Mouse (Mus musculus): ENCODE data around the gene Uba2. TPM values are rescaled to one million over a fixed set of nuclear protein-coding genes. Genes with fewer than 3 reads are reported as not detected.
"Not testable (repeated sequence)": the region's sequence is repeated elsewhere in the genome, so short reads cannot be mapped to it uniquely, and the experiment has no call there.

Gene Uba2
- total RNA-seq, 2 experiments from 2014 or later, result 88.9 to 90.0 TPM

GRCm38 (mm10) chr7:34166850-34167249 lies 2.5 kb downstream of the Uba2 start:
- no peak for DNase-seq

DNA sequence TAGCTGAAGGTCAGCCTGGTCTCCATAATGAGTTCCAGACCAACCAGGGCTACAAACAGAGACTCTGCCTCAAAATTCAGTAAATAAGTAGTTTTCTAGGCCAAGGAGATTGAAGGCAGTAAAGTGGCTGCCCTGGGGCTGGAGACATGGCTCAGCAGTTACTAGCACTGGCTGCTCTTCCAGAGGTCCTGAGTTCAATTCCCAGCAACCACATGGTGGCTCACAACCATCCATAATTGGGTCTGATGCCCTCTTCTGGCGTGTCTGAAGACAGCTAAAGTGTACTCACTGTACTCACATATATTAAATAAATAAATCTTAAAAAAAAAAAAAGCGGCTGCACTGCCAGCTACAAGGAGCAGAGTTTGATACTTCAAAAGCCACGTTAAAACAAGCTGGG lies 3.4 kb downstream of the Uba2 start:
- no peak for DNase-seq

- DNase-seq, result no peak
These were observed 4.7 kb downstream of the Uba2 start for GRCm38 (mm10) chr7:34164671-34165070.

GRCm38 (mm10) chr7:34159167-34159566 lies 10.2 kb downstream of the Uba2 start:
- no peak for DNase-seq

DNA sequence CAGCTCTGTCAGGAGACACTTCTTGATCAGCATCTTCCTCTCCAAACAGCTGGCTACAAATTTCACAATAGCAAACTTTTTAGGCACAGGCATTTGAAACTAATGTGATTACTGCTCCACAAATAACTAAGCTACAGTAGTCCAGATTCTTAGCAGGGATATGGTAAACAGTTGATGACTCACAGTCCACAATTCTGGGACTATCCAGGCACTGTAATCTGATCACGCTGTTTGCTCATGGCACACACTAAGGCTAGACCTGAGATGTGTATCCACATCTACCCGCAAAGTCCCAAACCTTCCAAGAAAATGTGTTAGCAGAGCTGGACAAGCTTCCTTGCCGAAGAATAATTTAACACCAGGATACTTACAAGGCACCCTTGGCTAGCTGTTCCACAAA lies 11.4 kb downstream of the Uba2 start:
- DNase-seq, result no peak

- no peak for DNase-seq
These were observed 22.2 kb downstream of the Uba2 start for GRCm38 (mm10) chr7:34147193-34147592.

DNA sequence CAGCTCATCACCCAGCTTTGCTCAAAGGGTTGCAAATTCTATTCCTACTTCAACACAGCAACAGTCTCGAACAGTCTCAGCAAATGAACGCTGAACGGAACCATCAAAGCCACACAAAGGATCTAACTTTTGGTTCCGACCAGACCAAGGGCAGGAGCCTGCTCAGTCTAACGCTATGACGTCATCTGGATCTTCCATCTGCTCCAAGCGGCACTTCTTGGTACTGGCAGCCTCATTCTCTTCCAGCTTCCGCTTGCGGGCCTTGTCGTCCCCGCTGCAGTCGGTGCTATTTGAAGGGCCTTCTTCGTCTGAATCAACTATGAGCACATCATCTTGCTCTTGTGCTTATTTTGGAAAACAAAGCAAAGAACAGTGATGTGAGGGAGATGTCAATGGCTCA lies 28.3 kb downstream of the Uba2 start:
- DNase-seq, result no peak

- no peak for DNase-seq
These were observed 29.9 kb downstream of the Uba2 start for GRCm38 (mm10) chr7:34139493-34139892.

DNA sequence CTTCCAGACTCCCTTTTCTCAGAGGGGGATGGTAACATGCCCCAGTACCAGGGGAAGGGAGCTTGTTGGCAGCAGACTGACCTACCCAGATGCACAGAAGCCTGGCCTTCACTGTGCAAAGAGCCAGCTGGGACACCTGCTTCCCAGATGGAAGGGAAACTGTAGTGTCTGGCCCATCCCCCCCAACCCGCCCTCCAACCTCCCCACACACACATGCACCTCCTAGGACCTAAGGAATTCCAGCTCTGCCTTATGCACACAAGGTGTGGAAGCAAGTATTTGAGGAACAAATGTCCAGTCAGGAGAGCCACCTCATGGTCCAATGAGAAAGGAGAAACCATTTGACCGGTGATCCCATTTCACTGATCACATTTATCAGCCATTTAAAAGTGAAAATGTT lies 35.1 kb downstream of the Uba2 start:
- no peak for DNase-seq

DNA sequence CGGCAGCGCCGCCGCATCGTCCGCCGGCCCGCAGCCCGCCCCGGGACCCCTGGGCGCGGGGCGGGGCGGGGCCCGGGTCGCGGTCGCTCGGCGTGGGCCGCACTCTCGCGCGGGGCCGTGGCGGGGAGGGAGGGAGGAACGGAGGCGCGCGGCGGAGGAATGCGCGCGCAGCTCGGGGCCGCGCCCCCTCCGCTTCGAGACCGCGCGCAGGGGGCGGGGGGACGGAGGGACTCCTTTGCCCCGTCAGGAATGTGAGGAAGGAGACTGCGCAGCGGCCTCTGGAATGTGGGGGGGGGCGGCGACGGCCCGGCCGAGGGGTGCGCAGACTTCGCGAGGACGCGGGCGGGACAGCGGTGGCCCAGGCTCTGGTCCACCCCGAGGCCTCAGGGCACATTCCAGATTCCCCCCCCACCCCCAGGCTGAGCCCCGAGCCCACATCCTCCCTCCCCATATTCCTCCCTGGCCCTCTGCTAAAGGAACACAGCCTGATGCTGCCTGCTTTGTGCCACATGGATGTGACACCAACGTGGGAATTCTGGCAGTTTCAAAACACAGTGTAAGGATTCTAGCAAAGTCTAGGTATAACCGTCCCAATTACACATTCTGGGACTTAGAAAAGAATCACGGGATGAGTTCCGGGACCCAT lies 36.2 kb downstream of the Uba2 start, which contains the start of gene Wtip:
Gene Wtip (minus strand): TSS at position 152 of the 646 bp plus-strand sequence.
- peak; percentile 30 to 45 for DNase-seq

- DNase-seq, result no peak
These were observed 36.9 kb downstream of the Uba2 start for GRCm38 (mm10) chr7:34132355-34133079.

DNA sequence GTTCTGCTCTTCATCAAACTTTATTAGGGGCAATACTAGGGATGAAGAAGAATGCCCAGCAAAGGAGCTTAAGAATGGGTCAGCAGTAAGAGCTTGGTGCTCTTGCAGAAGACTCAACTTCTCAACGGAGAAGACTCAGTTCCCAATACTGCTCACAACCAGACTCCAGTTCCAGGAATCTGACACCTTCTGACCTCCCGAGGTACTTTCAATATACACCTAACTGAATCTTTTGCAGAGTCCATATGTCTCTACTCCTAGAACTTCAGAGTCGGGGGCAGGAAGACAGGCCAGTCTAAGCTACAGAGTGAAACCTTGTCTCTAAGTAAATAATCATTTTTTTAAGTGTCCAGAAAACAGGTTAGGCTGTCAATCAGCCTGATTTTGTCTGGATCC lies 37.4 kb downstream of the Uba2 start:
- DNase-seq, result no peak

DNA sequence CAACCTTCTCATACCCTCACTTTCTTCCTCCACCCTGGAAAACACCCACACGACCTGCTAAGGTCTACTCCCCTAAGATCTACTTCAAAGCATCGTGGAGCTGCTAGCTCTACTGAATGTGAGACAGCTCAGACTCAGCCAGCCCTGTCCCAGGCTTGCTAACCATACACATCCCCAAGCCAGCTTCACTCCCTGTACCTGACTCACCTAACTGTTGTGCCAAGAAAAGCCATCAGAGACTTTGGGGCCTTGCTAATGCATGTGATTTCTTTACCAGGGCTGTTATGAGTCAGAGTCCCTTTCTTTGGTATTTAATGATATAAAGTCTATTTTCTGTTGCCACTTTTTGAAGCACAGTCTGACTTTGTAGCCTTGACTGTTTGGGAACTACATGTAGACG lies 38.3 kb downstream of the Uba2 start:
- no peak for DNase-seq

DNA sequence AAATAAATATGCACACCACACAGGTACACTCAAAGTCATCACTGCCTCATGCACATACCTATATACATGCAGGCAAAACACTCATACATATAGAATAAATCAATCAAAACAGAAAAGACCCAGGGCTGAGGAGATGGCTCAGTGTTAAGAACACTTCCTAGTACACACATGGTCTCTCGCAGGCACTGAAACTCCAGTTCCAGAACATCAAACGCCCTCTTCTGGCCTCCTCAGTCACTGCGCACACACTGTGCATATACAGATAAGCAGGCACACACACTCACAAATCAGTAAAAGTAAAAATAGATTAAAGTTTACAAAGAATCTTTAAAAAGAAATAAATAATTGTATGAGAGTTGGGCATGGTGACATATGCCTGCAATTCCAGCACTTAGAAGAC lies 43.1 kb downstream of the Uba2 start:
- DNase-seq, result no peak

- DNase-seq, result no peak
These were observed 44.1 kb downstream of the Uba2 start for GRCm38 (mm10) chr7:34125346-34125745.

GRCm38 (mm10) chr7:34122987-34123720 lies 46.2 kb downstream of the Uba2 start:
- DNase-seq, result peak in 1 of 2 experiments; percentile 23

DNA sequence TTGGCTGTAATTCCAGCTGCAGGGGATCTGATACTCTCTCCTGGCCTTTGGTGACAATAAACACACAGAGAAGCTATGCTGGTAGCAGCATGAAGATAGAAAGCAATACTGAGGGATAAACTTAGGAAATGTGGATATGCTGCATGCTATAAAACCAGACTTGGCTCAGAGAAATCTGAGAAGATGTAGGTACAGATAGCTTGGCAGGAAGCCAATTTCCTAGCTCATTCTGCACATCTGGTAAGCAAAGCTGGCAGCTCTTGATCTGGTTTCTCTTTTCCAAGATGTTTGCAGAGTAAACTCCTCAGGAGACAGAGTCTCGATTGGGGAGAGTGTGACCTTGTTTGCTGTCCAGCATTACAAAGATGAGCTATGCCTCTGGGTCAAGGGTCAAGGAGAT lies 48.8 kb downstream of the Uba2 start:
- not testable (repeated sequence) for DNase-seq

GRCm38 (mm10) chr7:34116601-34117000 lies 52.8 kb downstream of the Uba2 start:
- no peak for DNase-seq

GRCm38 (mm10) chr7:34109190-34109589 lies 60.2 kb downstream of the Uba2 start:
- DNase-seq, result no peak

GRCm38 (mm10) chr7:34101276-34101675 lies 68.1 kb downstream of the Uba2 start:
- no peak for DNase-seq

GRCm38 (mm10) chr7:34100002-34100401 lies 69.4 kb downstream of the Uba2 start:
- DNase-seq, result no peak

DNA sequence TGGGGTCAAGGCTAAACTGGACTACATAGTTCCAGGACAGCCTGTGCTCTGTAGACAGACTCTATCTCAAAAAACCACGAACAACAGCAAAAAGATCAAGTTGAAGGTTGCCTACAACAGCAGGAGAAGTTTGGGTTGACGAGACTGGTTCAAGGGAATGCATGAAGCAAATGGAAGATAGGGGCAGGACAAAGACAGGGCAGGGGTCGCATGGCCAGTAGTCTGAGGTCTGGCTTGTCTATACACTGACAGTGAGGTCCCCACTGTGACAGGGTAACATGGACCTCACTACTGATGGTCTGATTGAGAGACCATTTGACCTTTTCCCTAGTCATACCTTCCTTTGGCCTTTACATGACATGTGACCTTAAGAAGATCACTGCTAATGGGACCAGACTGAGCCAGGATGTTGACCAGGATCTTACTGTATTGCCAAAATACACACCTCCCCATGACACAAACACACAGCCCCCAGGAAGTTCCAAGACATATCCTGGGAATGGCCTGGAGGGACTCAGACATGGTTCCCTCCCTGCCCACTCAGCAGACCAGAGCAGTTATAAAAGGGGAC lies 74.4 kb downstream of the Uba2 start, which contains the start of gene Scgb1b30:
Gene Scgb1b30 (plus strand): TSS at position 521 of the 571 bp plus-strand sequence.
- DNase-seq, result no peak
